Mouse (Mus musculus) limb, embryonic 11.5 days (tissue): ENCODE results near the gene Pigg. TPM values are rescaled to one million over a fixed set of nuclear protein-coding genes. Genes with fewer than 3 reads are reported as not detected.
"Not testable (repeated sequence)": the region's sequence is repeated elsewhere in the genome, so short reads cannot be mapped to it uniquely, and the experiment has no call there.

Source experiments
- ATAC-seq: fragments of 200-750 bp; cut with Nextera tagmentation; 2 replicates; pipeline ENCODE4 v1.8.0; 2017; ENCODE audit warnings: low read depth; ENCODE audit not compliant: insufficient number of reproducible peaks, low FRiP score, low TSS enrichment
- DNase-seq: peaks from one replicate; pipeline ENCODE4 v3.0.0-alpha.2; 2015; ENCODE audit warnings: low spot score
- H3K27ac ChIP-seq: fragments of 300-500 bp; sonication (generic); replicated peaks from 2 replicates; pipeline ENCODE4 v1.5.1; 2014; ENCODE audit warnings: low read depth, mild to moderate bottlenecking, low read length
- H3K27me3 ChIP-seq: fragments of 300-500 bp; sonication (generic); 2 replicates; pipeline ENCODE4 v1.6.1; 2014; ENCODE audit warnings: mild to moderate bottlenecking, low read length, mixed read lengths; ENCODE audit not compliant: control insufficient read depth, insufficient read depth
- H3K36me3 ChIP-seq: fragments of 300-500 bp; sonication (generic); 2 replicates; pipeline ENCODE4 v1.6.1; 2014; ENCODE audit warnings: mild to moderate bottlenecking, low read length, moderate library complexity, mixed read lengths; ENCODE audit not compliant: control insufficient read depth, insufficient read depth
- H3K4me1 ChIP-seq: fragments of 300-500 bp; sonication (generic); 2 replicates; pipeline ENCODE4 v1.6.1; 2014; ENCODE audit warnings: low read length, mixed read lengths; ENCODE audit not compliant: control insufficient read depth, insufficient read depth
- H3K4me2 ChIP-seq: fragments of 300-500 bp; sonication (generic); 2 replicates; pipeline ENCODE4 v1.6.1; 2014; ENCODE audit warnings: low read depth, mild to moderate bottlenecking, moderate library complexity; ENCODE audit not compliant: severe bottlenecking
- H3K4me3 ChIP-seq: fragments of 300-500 bp; sonication (generic); 2 replicates; pipeline ENCODE4 v1.5.1; 2014; ENCODE audit warnings: low read depth, low read length
- H3K9ac ChIP-seq: fragments of 300-500 bp; sonication (generic); 2 replicates; pipeline ENCODE4 v1.6.1; 2014; ENCODE audit warnings: mild to moderate bottlenecking, low read length
- H3K9me3 ChIP-seq: fragments of 300-500 bp; sonication (generic); 2 replicates; pipeline ENCODE4 v1.6.1; 2016; ENCODE audit warnings: low read length; ENCODE audit not compliant: control insufficient read depth
- WGBS: fragments of 180-500 bp; shearing (Covaris S2); extraction: QIAGEN DNeasy Blood & Tissue Kit; methylation state at CpG from one replicate; pipeline ENCODE4 v1.1.7; 2014; 5-methylcytosine and 5-hydroxymethylcytosine counted together
- polyA plus RNA-seq: library from polyadenylated mRNA; unstranded; fragments of >200 nt; fragmentation: Nextera tagmentation; extraction: Ambion mirVana; gene quantifications from 2 replicates; pipeline ENCODE4 v1.2.1, GENCODE M21; 2014

Gene Pigg
- polyA plus RNA-seq, 1 experiment from 2014 or later, result 3.1 TPM

- peak overlapping the region; percentile 97 for H3K4me2 ChIP-seq
- no peaks in the 10 kb centered on the region for H3K9me3 ChIP-seq
- H3K27me3 ChIP-seq, result no peaks in the 10 kb centered on the region
- 56% methylated on average over 9 of the region's 9 CpGs for WGBS
- DNase-seq, result no peak
- no peak for ATAC-seq
- H3K4me3 ChIP-seq, result peak overlapping the region; percentile 98
- no peaks in the 10 kb centered on the region for H3K36me3 ChIP-seq
- H3K4me1 ChIP-seq, result no peaks in the 10 kb centered on the region
- 0 out of 2 replicates have a peak overlapping the region, but pooled peaks have one; percentile 34 for H3K9ac ChIP-seq
- H3K27ac ChIP-seq, result no peak overlapping the region
These were observed 42.0 kb upstream of the Pigg start for GRCm38 (mm10) chr5:108270415-108270814.

GRCm38 (mm10) chr5:108271345-108271744 is 41.1 kb upstream of the Pigg start:
- H3K36me3 ChIP-seq, H3K4me1 ChIP-seq, H3K27me3 ChIP-seq, H3K27ac ChIP-seq, ATAC-seq, H3K4me3 ChIP-seq, H3K9ac ChIP-seq, H3K4me2 ChIP-seq, H3K9me3 ChIP-seq, DNase-seq: not testable (repeated sequence)
- WGBS, result 94% methylated on average over 6 of the region's 6 CpGs

GRCm38 (mm10) chr5:108286957-108287356 is 25.5 kb upstream of the Pigg start:
- H3K9ac ChIP-seq, result no peak overlapping the region
- no peak overlapping the region for H3K4me2 ChIP-seq
- WGBS, result 84% methylated on average over 2 of the region's 2 CpGs
- H3K9me3 ChIP-seq, result no peaks in the 10 kb centered on the region
- H3K27ac ChIP-seq, result no peak overlapping the region
- no peaks in the 10 kb centered on the region for H3K27me3 ChIP-seq
- no peaks in the 10 kb centered on the region for H3K4me1 ChIP-seq
- no peak for ATAC-seq
- no peak overlapping the region for H3K4me3 ChIP-seq
- H3K36me3 ChIP-seq, result no peaks in the 10 kb centered on the region
- no peak for DNase-seq

- Histone ChIP-seq H3K9ac (no peak overlapping the region), H3K36me3 (no peaks in the 10 kb centered on the region), H3K4me3 (no peak overlapping the region), H3K4me2 (no peak overlapping the region), H3K4me1 (no peaks in the 10 kb centered on the region), H3K9me3 (no peaks in the 10 kb centered on the region), H3K27ac (no peak overlapping the region), H3K27me3 (no peaks in the 10 kb centered on the region)
- no peak for ATAC-seq
- 75% methylated on average over 3 of the region's 3 CpGs for WGBS
- no peak for DNase-seq
These were observed 10.8 kb upstream of the Pigg start for GRCm38 (mm10) chr5:108301567-108301966.

- H3K27me3 ChIP-seq, result no peaks in the 10 kb centered on the region
- H3K36me3 ChIP-seq, result no peaks in the 10 kb centered on the region
- no peaks in the 10 kb centered on the region for H3K9me3 ChIP-seq
- H3K4me3 ChIP-seq, result peak overlapping the region; percentile 80
- no peak for DNase-seq
- no peak overlapping the region for H3K27ac ChIP-seq
- H3K4me2 ChIP-seq, result peak overlapping the region; percentile 86
- WGBS, result 7% methylated on average over 16 of the region's 16 CpGs
- ATAC-seq, result no peak
- H3K4me1 ChIP-seq, result peaks cover 4% of the 10 kb centered on the region
- peak overlapping the region; percentile 85 for H3K9ac ChIP-seq
These were observed 854 bp downstream of the Pigg start for GRCm38 (mm10) chr5:108313065-108313860.

GRCm38 (mm10) chr5:108331051-108331450 is 18.6 kb downstream of the Pigg start:
- Histone ChIP-seq H3K27me3 (no peaks in the 10 kb centered on the region), H3K27ac (no peak overlapping the region), H3K4me3 (no peak overlapping the region), H3K4me1 (no peaks in the 10 kb centered on the region), H3K9me3 (no peaks in the 10 kb centered on the region), H3K4me2 (no peak overlapping the region), H3K9ac (no peak overlapping the region), H3K36me3 (no peaks in the 10 kb centered on the region; the same call in 1 of the 2 replicates)
- ATAC-seq (no peak), DNase-seq (no peak)
- 85% methylated on average over 1 of the region's 1 CpGs for whole genome bisulfite sequencing

- H3K27me3 ChIP-seq, result no peaks in the 10 kb centered on the region
- H3K9me3 ChIP-seq, result no peaks in the 10 kb centered on the region
- 58% methylated on average over 4 of the region's 4 CpGs for WGBS
- H3K27ac ChIP-seq, result no peak overlapping the region
- H3K36me3 ChIP-seq, result no peaks in the 10 kb centered on the region
- H3K4me1 ChIP-seq, result no peaks in the 10 kb centered on the region
- no peak overlapping the region for H3K9ac ChIP-seq
- H3K4me2 ChIP-seq, result no peak overlapping the region
- ATAC-seq (no peak), DNase-seq (no peak)
- H3K4me3 ChIP-seq, result no peak overlapping the region
These were observed 25.0 kb downstream of the Pigg start for GRCm38 (mm10) chr5:108337385-108337784.

- ATAC-seq (no peak), DNase-seq (no peak)
- no peaks in the 10 kb centered on the region for H3K4me1 ChIP-seq
- H3K27ac ChIP-seq, result no peak overlapping the region
- H3K4me2 ChIP-seq, result no peak overlapping the region
- H3K4me3 ChIP-seq, result no peak overlapping the region
- no peaks in the 10 kb centered on the region for H3K27me3 ChIP-seq
- WGBS, result 86% methylated on average over 3 of the region's 3 CpGs
- H3K36me3 ChIP-seq, result no peaks in the 10 kb centered on the region
- H3K9ac ChIP-seq, result no peak overlapping the region
- H3K9me3 ChIP-seq, result no peaks in the 10 kb centered on the region
These were observed 25.6 kb downstream of the Pigg start for GRCm38 (mm10) chr5:108338049-108338448.
